Mouse (Mus musculus) CD4-positive, CD25-positive, alpha-beta regulatory T cell (primary cell): ENCODE measurements around the gene Gm28048. TPM values are rescaled to one million over a fixed set of nuclear protein-coding genes. Genes with fewer than 3 reads are reported as not detected.

Experiments
- polyA plus RNA-seq: library from polyadenylated mRNA; unstranded; fragments of 100-300 nt; shearing (Covaris generic); gene quantifications from one replicate; pipeline ENCODE4 v1.2.1, GENCODE M21; 2017

Gm28048 gene
- 108 TPM for polyA plus RNA-seq

GRCm38 (mm10) chr11:22981984-22982757 is at the start of gene Gm28048, which contains the start of gene Commd1:
TSS of gene Gm28048 (minus strand) at chr11:22982090.
TSS of gene Commd1 (minus strand) at chr11:22982382.

DNA sequence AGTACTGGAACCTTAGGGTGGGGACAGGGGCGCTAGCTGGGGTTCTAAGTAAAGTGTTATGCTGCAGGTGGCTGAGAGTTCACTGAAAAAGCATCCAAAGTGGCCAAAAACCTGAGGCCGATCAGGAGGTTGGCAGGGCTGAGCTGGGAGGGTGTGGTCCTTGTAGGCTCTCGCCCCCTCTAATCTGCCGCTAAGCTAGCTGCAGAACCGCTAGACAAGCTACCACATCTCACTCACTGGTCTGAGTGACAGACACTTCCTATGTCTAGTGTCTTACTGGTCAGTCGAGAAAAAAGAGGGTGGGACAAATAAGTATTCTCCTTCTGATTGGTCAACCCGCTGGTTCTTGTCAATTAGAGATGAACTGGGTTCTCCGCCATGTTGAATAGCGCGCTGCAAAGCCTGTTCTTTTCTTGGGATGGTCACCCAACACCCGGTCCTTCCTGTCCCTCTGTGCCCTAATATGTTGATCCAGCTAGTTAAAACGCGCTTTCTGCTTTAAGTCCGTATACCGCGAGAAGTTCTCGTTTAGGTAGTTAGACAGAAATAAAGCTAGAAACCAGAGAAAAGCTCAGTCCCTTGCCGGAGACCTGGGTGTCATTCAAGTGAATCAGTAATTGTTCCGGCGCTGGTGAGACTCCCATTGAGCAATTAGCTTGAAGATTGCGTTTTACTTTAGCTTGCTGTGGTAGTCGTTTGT is 25.7 kb upstream of the Gm28048 start, which contains the start of gene Fam161a:
Gene Fam161a, plus strand, starts transcription at position 51 of the 700 bp plus-strand sequence.

GRCm38 (mm10) chr11:22990393-22991126 is 8.7 kb upstream of the Gm28048 start, which contains the start of gene Cct4:
TSS of gene Cct4 (plus strand) at chr11:22990519.

GRCm38 (mm10) chr11:22971835-22972709 is 9.8 kb downstream of the Gm28048 start, which contains the start of gene Zrsr1:
TSS of gene Zrsr1 (plus strand) at chr11:22972005.

DNA sequence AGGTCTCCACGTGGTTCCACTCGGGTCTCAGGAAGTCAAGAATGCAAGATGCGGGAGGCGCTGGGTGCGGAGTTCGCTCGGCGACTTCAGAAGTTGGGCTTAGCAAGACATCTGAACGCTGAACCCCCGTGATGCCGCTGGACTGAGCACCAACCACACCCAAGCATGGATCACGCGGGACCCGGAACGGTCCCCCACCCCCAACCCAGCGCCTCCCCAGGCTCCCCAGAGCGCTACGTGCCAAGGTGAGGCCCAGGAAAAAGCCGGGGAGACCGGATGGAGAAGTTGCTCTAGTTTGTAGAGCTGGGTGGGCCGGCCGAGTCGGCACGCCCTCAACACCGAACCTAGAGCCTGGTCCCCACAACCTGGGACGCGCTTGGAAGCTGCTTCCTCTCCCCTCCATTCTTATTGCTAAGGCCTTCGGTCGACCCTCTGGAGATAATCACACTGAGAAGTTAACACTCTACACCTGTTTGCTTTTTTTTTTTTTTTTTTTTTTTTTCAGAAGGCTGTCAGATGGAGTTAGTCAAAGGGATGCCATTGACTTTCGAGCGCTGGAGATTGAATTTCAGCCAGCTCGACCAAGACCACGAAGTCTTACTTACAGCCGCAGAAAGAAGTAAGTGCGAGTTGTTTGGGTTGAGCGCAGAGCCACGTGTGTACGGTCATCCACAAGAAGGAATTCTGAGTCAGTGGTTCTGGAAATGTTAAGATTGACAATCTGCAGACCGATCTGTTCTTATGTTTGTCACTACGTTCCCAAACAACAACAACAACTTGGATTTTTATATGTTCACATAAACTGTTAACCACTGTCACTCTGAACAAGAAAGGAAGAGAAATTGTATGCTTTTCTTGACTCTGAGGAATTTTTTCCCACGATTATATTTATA is 121.3 kb downstream of the Gm28048 start, which contains the start of gene B3gnt2:
Gene B3gnt2, minus strand, starts transcription at position 627 of the 893 bp plus-strand sequence.

Other genes with a start within 250 kb of the Gm28048 start
- 43.6 TPM for gene B3gnt2, start 121.1 kb downstream of the Gm28048 start, polyA plus RNA-seq
- 1.9 TPM for gene Zrsr1, start 10.1 kb downstream of the Gm28048 start, polyA plus RNA-seq
- 72.0 TPM for gene Commd1, start 292 bp upstream of the Gm28048 start, polyA plus RNA-seq
- gene Cct4, start 8.4 kb upstream of the Gm28048 start, polyA plus RNA-seq = 221 TPM
- 2.6 TPM for gene Fam161a, start 25.4 kb upstream of the Gm28048 start, polyA plus RNA-seq